Comparison of ENCODE assay signal across 9 mouse cellular contexts in genomic region chr5:52524207-52524606, GRCm38 (mm10). TPM values are rescaled to one million over a fixed set of nuclear protein-coding genes. Genes with fewer than 3 reads are reported as not detected.
DNase-seq lines count a peak whose midpoint lies in the region; ATAC-seq lines count a peak whose summit lies in the region.
"Had no signal": no experiment of that assay in that cellular context is flagged by ENCODE, and none has a peak within 500 bp of the region (broad histone marks: within the 10 kb centered on the region; RNA-seq: fewer than 3 reads in every experiment).

No protein-coding gene starts in this region.

- intact Hi-C loops in left cerebral cortex, postnatal 4 days (cut with DNase I), result loop anchor here (10.0 kb wide), 1 partner anchor 409 kb away; no protein-coding TSS in a partner anchor

- 54% methylated on average over 3 of the region's 3 CpGs for WGBS in hindbrain, embryonic 14.5 days
- 44% methylated on average over 3 of the region's 3 CpGs for WGBS in stomach, embryonic 14.5 days

- H3K4me3 ChIP-seq in hindbrain, embryonic 14.5 days (replicated peaks; ENCODE audit: low read length), result no peak overlapping the region
- no peak overlapping the region for H3K4me3 ChIP-seq in stomach, embryonic 14.5 days (ENCODE audit: low read depth, low read length)
- H3K4me3 ChIP-seq: limb, embryonic 12.5 days had no signal

- H3K4me1 ChIP-seq in hindbrain, embryonic 14.5 days (replicated peaks; ENCODE audit: control insufficient read depth, insufficient read depth, low read length), result no peaks in the 10 kb centered on the region
- H3K4me1 ChIP-seq in stomach, embryonic 14.5 days (ENCODE audit: control insufficient read depth, insufficient read depth, low read length), result no peaks in the 10 kb centered on the region
- H3K4me1 ChIP-seq: limb, embryonic 12.5 days had no signal

- no peak overlapping the region for H3K27ac ChIP-seq in hindbrain, embryonic 14.5 days
- H3K27ac ChIP-seq in stomach, embryonic 14.5 days (ENCODE audit: low read length), result no peak overlapping the region
- H3K27ac ChIP-seq: limb, embryonic 12.5 days had no signal

- no peak for ATAC-seq in hindbrain, embryonic 14.5 days (ENCODE audit: low FRiP score)
- peak; percentile 21; the same call in 1 of the 2 replicates for ATAC-seq in stomach, embryonic 14.5 days (ENCODE audit: insufficient number of reproducible peaks, insufficient read depth, low FRiP score, low read depth)

- H3K9me3 ChIP-seq in hindbrain, embryonic 14.5 days (ENCODE audit: control insufficient read depth, low read length), result no peaks in the 10 kb centered on the region
- no peaks in the 10 kb centered on the region for H3K9me3 ChIP-seq in stomach, embryonic 14.5 days (ENCODE audit: control insufficient read depth, low read depth, low read length)
- H3K9me3 ChIP-seq: limb, embryonic 12.5 days had no signal

- no peaks in the 10 kb centered on the region for H3K36me3 ChIP-seq in hindbrain, embryonic 14.5 days (replicated peaks; ENCODE audit: control insufficient read depth, insufficient read depth)
- no peaks in the 10 kb centered on the region for H3K36me3 ChIP-seq in stomach, embryonic 14.5 days (ENCODE audit: control insufficient read depth, insufficient read depth, low read length)
- H3K36me3 ChIP-seq: limb, embryonic 12.5 days had no signal

- H3K9ac ChIP-seq in hindbrain, embryonic 14.5 days, result no peak overlapping the region
- H3K9ac ChIP-seq in stomach, embryonic 14.5 days (replicated peaks; ENCODE audit: low read depth, low read length), result no peak overlapping the region
- H3K9ac ChIP-seq: limb, embryonic 12.5 days had no signal

- peak; percentile 44 to 65 for DNase-seq in layer of hippocampus, adult 18-20 months (ENCODE audit: low spot score in 2 of 2)
- DNase-seq in layer of hippocampus, adult 9-11 months, result no peak
- peak; percentile 57 for DNase-seq in embryo, embryonic 10.5 days (ENCODE audit: low spot score)
- peak; percentile 66 for DNase-seq in hindbrain, embryonic 14.5 days (ENCODE audit: low spot score)
- DNase-seq in left cerebral cortex, postnatal 4 days, result peak; percentile 36
- DNase-seq in spleen, adult 12 weeks (ENCODE audit: low spot score), result no peak
- no peak for DNase-seq in adrenal gland, adult 18-20 months (ENCODE audit: low spot score in 2 of 2)

- no peaks in the 10 kb centered on the region for H3K27me3 ChIP-seq in hindbrain, embryonic 14.5 days (ENCODE audit: control insufficient read depth, insufficient read depth, low read length)
- H3K27me3 ChIP-seq in stomach, embryonic 14.5 days (ENCODE audit: control insufficient read depth, insufficient read depth, low read length), result no peaks in the 10 kb centered on the region
- H3K27me3 ChIP-seq: limb, embryonic 12.5 days had no signal

- H3K4me2 ChIP-seq in hindbrain, embryonic 14.5 days (replicated peaks), result no peak overlapping the region
- H3K4me2 ChIP-seq in stomach, embryonic 14.5 days (replicated peaks; ENCODE audit: low read depth, low read length), result no peak overlapping the region
- H3K4me2 ChIP-seq: limb, embryonic 12.5 days had no signal

RNA-seq across cellular contexts. Expression of gene Lgi2, which starts 42.1 kb away (rescaled TPM):
- 10 to 100 TPM; 20.8 to 24.3 TPM for total RNA-seq in layer of hippocampus, adult 18-20 months (2021)
- 6.5 and 6.9 TPM in 2 replicates for polyA plus RNA-seq in hindbrain, embryonic 14.5 days (2014; fragmentation: Nextera tagmentation; extraction: Ambion mirVana)
- total RNA-seq in left cerebral cortex, postnatal 4 days (2021), result 10 to 100 TPM; 32.3 to 33.9 TPM
- polyA plus RNA-seq in stomach, embryonic 14.5 days (2014; fragmentation: Nextera tagmentation; extraction: Ambion mirVana), result 17.2 and 17.5 TPM in 2 replicates
- 1 to 10 TPM in 1 of 2 experiments, under 1 TPM in 1; 0.46 to 2.2 TPM for total RNA-seq in adrenal gland, adult 18-20 months (2021)

RNA-seq across cellular contexts. Expression of gene Ccdc149, which starts 52.9 kb away (rescaled TPM):
- 10 to 100 TPM; 76.7 to 82.8 TPM for total RNA-seq in layer of hippocampus, adult 18-20 months (2021)
- polyA plus RNA-seq in hindbrain, embryonic 14.5 days (2014; fragmentation: Nextera tagmentation; extraction: Ambion mirVana), result 14.6 and 14.7 TPM in 2 replicates
- total RNA-seq in left cerebral cortex, postnatal 4 days (2021), result 10 to 100 TPM; 28.2 to 30.7 TPM
- 3.4 and 4.3 TPM in 2 replicates for polyA plus RNA-seq in stomach, embryonic 14.5 days (2014; fragmentation: Nextera tagmentation; extraction: Ambion mirVana)
- 1 to 10 TPM; 6.2 to 6.8 TPM for total RNA-seq in adrenal gland, adult 18-20 months (2021)

Comparison
In these comparisons a context has a peak if more than half of its experiments do, and no peak if none do; other contexts are left out.
1. DNase-seq: peak in layer of hippocampus, adult 18-20 months (2 of 2), embryo, embryonic 10.5 days (single experiment), hindbrain, embryonic 14.5 days (single experiment) and left cerebral cortex, postnatal 4 days (single experiment); none in layer of hippocampus, adult 9-11 months (single experiment), spleen, adult 12 weeks (single experiment) and adrenal gland, adult 18-20 months (0 of 2).
2. RNA of gene Lgi2, which starts 42.1 kb away (total RNA-seq): 32.3 to 33.9 TPM in left cerebral cortex, postnatal 4 days and 20.8 to 24.3 TPM in layer of hippocampus, adult 18-20 months; 0.46 to 2.2 TPM in adrenal gland, adult 18-20 months; every median in the first group is over 4 times any median in the second.